Mouse (Mus musculus): ENCODE measurements around the gene Pgm2l1. TPM values are rescaled to one million over a fixed set of nuclear protein-coding genes. Genes with fewer than 3 reads are reported as not detected.

Gene Pgm2l1
- total RNA-seq, 2 experiments from 2014 or later = 465 to 490 TPM

- intact Hi-C loops (cut with DNase I) = no loop called here
These were observed 100.3 kb downstream of the Pgm2l1 start for GRCm38 (mm10) chr7:100327514-100327913.

More at GRCm38 (mm10) chr7:100327514-100327913, 100.3 kb downstream of the Pgm2l1 start:
- no peak for DNase-seq (ENCODE audit: low spot score in 2 of 2)

Other genes with a start within 250 kb of the Pgm2l1 start
- 10 to 100 TPM; 39.3 to 52.1 TPM for gene Rnf169, start 246.9 kb upstream of the Pgm2l1 start, total RNA-seq (2021)
- under 1 TPM in 1 of 2 experiments, not detected in 1; 0.32 TPM for gene Chrdl2, start 221.2 kb upstream of the Pgm2l1 start, total RNA-seq (2021)
- 10 to 100 TPM; 25.7 to 31.7 TPM for gene Pold3, start 105.8 kb upstream of the Pgm2l1 start, total RNA-seq (2021)
- 1 to 10 TPM; 4.3 to 5.5 TPM for gene Lipt2, start 68.1 kb upstream of the Pgm2l1 start, total RNA-seq (2021)
- not detected for gene Kcne3, start 50.9 kb upstream of the Pgm2l1 start, total RNA-seq (2021)
- 1 to 10 TPM; 6.4 to 6.9 TPM for gene P4ha3, start 58.1 kb downstream of the Pgm2l1 start, total RNA-seq (2021)
- 10 to 100 TPM; 16.9 to 18.2 TPM for gene C2cd3, start 144.8 kb downstream of the Pgm2l1 start, total RNA-seq (2021)
- gene Ppme1, start 144.9 kb downstream of the Pgm2l1 start, total RNA-seq (2021) = 100 to 1,000 TPM; 155 to 156 TPM
- gene Ucp3, start 245.6 kb downstream of the Pgm2l1 start, total RNA-seq (2021) = 1 to 10 TPM; 1.2 to 1.7 TPM

Measured in left cerebral cortex, postnatal 14 days (tissue).